Mouse (Mus musculus): ENCODE measurements around the gene Tekt3. TPM values are rescaled to one million over a fixed set of nuclear protein-coding genes. Genes with fewer than 3 reads are reported as not detected.

The Tekt3 gene
- polyA plus RNA-seq (2014; fragmentation: Nextera tagmentation; extraction: Ambion mirVana) = not detected in 2 replicates

GRCm38 (mm10) chr11:63061446-63061845 is at the start of gene Tekt3:
Gene Tekt3 (plus strand): TSS chr11:63061654.
- no peaks in the 10 kb centered on the region for H3K4me1 ChIP-seq (ENCODE audit: control insufficient read depth, insufficient read depth, low read length)
- no peak for ATAC-seq (replicated peaks; ENCODE audit: insufficient number of reproducible peaks, low FRiP score, low TSS enrichment)
- H3K27me3 ChIP-seq (ENCODE audit: control insufficient read depth, insufficient read depth, low read length) = peaks cover 3% of the 10 kb centered on the region; the same call in 1 of the 2 replicates
- no peaks in the 10 kb centered on the region for H3K9me3 ChIP-seq (replicated peaks; ENCODE audit: control insufficient read depth, low read length)
- H3K36me3 ChIP-seq (ENCODE audit: control insufficient read depth, insufficient read depth, low read length) = no peaks in the 10 kb centered on the region
- H3K4me2 ChIP-seq = peak within 1 kb of the TSS; percentile 31
- no peak within 1 kb of the TSS for H3K9ac ChIP-seq (ENCODE audit: low read depth, low read length)
- H3K27ac ChIP-seq (ENCODE audit: low read depth, low read length) = no peak within 1 kb of the TSS
- H3K4me3 ChIP-seq (ENCODE audit: low read depth, low read length) = no peak within 1 kb of the TSS
- WGBS (ENCODE audit: insufficient replicate concordance) = 10% methylated on average over 17 of the region's 17 CpGs

DNA sequence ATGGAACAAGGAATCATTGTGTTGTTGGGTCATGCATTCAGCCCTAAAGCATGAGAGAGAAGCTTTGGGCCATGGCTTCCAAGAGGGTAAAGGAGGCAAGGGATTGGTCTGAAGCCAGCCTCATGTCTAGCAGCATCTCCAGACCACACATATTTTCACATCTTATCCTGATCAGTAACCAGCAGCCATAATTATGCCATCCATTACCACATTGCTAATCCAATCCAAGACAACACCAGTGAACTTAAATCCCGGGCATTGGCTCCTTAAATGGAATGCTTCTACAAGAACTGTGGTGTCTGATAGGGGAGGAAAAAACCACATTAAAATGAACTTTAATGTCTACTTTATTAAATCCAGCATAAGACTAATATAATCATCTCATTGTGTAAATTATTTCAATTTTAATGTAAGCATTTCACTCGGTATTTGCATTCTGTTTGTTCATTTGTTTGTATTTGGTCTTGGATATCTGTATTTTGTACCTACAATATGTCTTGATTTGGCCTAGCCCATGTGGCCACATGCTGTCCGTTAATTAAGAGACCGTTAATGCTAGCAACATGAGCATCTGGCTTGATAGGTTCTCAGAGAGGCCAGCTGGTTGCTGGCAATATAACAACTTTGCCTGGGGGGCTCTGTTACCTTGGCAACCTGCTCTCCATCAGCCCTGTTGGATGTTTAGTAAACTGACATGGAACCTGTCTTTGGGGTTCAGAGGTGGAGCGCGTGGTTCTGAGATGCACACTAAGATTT is 43.9 kb upstream of the Tekt3 start:
- Histone ChIP-seq H3K27ac (ENCODE audit: low read depth, low read length) (no peak overlapping the region), H3K4me2 (no peak overlapping the region), H3K4me3 (ENCODE audit: low read depth, low read length) (no peak overlapping the region), H3K27me3 (ENCODE audit: control insufficient read depth, insufficient read depth, low read length) (no peaks in the 10 kb centered on the region), H3K4me1 (ENCODE audit: control insufficient read depth, insufficient read depth, low read length) (no peaks in the 10 kb centered on the region), H3K9ac (ENCODE audit: low read depth, low read length) (no peak overlapping the region), H3K9me3 (replicated peaks; ENCODE audit: control insufficient read depth, low read length) (no peaks in the 10 kb centered on the region), H3K36me3 (ENCODE audit: control insufficient read depth, insufficient read depth, low read length) (no peaks in the 10 kb centered on the region)
- 83% methylated on average over 6 of the region's 6 CpGs for WGBS (ENCODE audit: insufficient replicate concordance)
- ATAC-seq (replicated peaks; ENCODE audit: insufficient number of reproducible peaks, low FRiP score, low TSS enrichment) = no peak

DNA sequence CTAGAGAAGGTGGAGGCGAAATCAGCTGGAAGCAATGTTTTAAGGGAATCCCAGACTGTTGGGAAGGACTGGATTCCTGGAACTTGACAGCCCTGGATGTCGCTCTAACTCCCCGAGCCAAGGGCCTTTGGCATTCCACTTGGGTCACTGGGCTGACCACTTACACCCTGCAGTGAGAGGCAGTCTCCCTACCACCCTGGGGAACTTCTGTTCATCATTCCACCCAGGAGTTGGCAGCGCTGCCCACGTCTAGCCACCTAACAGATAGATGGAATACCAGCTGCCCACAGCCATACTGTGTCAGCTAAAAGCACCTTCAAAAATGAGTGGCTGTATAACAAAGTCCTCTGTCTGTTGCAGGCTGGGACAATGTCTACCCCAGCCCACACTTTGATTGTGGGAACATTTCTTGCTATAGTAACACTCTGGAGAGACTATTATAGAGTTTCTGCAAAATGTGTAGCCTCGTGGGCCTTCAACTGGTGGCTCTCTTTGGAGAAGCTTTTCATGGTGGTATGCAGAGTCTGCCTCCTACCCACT is 43.3 kb upstream of the Tekt3 start:
- Histone ChIP-seq H3K4me3 (ENCODE audit: low read depth, low read length) (no peak overlapping the region), H3K4me1 (ENCODE audit: control insufficient read depth, insufficient read depth, low read length) (no peaks in the 10 kb centered on the region), H3K9me3 (replicated peaks; ENCODE audit: control insufficient read depth, low read length) (no peaks in the 10 kb centered on the region), H3K9ac (ENCODE audit: low read depth, low read length) (no peak overlapping the region), H3K4me2 (no peak overlapping the region), H3K36me3 (ENCODE audit: control insufficient read depth, insufficient read depth, low read length) (no peaks in the 10 kb centered on the region), H3K27me3 (ENCODE audit: control insufficient read depth, insufficient read depth, low read length) (no peaks in the 10 kb centered on the region), H3K27ac (ENCODE audit: low read depth, low read length) (no peak overlapping the region)
- ATAC-seq (replicated peaks; ENCODE audit: insufficient number of reproducible peaks, low FRiP score, low TSS enrichment) = no peak
- 75% methylated on average over 6 of the region's 6 CpGs for WGBS (ENCODE audit: insufficient replicate concordance)

- no peak for ATAC-seq (replicated peaks; ENCODE audit: insufficient number of reproducible peaks, low FRiP score, low TSS enrichment)
- no peaks in the 10 kb centered on the region for H3K27me3 ChIP-seq (ENCODE audit: control insufficient read depth, insufficient read depth, low read length)
- peaks cover 10% of the 10 kb centered on the region for H3K4me1 ChIP-seq (ENCODE audit: control insufficient read depth, insufficient read depth, low read length)
- no peaks in the 10 kb centered on the region for H3K9me3 ChIP-seq (replicated peaks; ENCODE audit: control insufficient read depth, low read length)
- no peaks in the 10 kb centered on the region for H3K36me3 ChIP-seq (ENCODE audit: control insufficient read depth, insufficient read depth, low read length)
- H3K9ac ChIP-seq (ENCODE audit: low read depth, low read length) = no peak overlapping the region
- no peak overlapping the region for H3K27ac ChIP-seq (ENCODE audit: low read depth, low read length)
- H3K4me3 ChIP-seq (ENCODE audit: low read depth, low read length) = no peak overlapping the region
- H3K4me2 ChIP-seq = no peak overlapping the region
Observed at GRCm38 (mm10) chr11:63020633-63021032, 40.8 kb upstream of the Tekt3 start.

DNA sequence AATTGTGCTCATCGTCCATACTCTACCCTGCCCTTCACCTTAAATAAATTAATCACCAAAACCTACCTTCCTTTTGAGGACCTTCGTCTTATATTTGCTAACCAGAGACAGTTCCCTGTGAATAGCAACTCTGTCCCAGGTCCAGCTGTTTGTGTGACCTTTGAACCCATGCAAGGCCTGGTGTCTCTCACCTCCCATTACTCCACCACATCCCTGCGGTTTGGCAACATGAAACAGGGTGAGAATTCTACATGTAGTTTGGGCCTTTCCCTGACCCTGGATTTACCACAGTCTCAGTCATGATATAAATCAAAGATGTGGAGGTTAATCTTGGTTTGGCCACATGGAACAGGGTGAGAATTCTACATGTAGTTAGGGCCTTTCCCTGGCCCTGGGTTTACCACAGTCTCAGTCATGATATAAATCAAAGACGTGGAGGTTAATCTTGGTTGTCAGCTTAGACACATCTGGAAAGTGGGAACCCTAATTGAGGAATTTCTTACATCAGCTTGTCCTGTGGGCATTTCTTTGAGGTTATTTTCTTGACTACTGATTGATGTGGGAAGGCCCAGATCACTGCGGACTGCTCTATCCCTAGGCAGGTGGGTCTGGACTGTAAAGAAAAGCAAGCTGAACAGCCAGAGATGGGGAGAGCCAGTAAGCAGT is 40.2 kb upstream of the Tekt3 start:
- Histone ChIP-seq H3K36me3 (ENCODE audit: control insufficient read depth, insufficient read depth, low read length) (no peaks in the 10 kb centered on the region), H3K4me2 (no peak overlapping the region), H3K4me3 (ENCODE audit: low read depth, low read length) (no peak overlapping the region), H3K9me3 (replicated peaks; ENCODE audit: control insufficient read depth, low read length) (no peaks in the 10 kb centered on the region), H3K27me3 (ENCODE audit: control insufficient read depth, insufficient read depth, low read length) (no peaks in the 10 kb centered on the region), H3K9ac (ENCODE audit: low read depth, low read length) (no peak overlapping the region), H3K27ac (ENCODE audit: low read depth, low read length) (no peak overlapping the region), H3K4me1 (ENCODE audit: control insufficient read depth, insufficient read depth, low read length) (peaks cover 10% of the 10 kb centered on the region)
- 53% methylated on average over 5 of the region's 5 CpGs for WGBS (ENCODE audit: insufficient replicate concordance)
- ATAC-seq (replicated peaks; ENCODE audit: insufficient number of reproducible peaks, low FRiP score, low TSS enrichment) = no peak

GRCm38 (mm10) chr11:63023461-63023860 is 38.0 kb upstream of the Tekt3 start:
- WGBS (ENCODE audit: insufficient replicate concordance) = 60% methylated on average over 5 of the region's 5 CpGs
- Histone ChIP-seq H3K36me3 (ENCODE audit: control insufficient read depth, insufficient read depth, low read length) (no peaks in the 10 kb centered on the region), H3K9me3 (replicated peaks; ENCODE audit: control insufficient read depth, low read length) (no peaks in the 10 kb centered on the region), H3K4me3 (ENCODE audit: low read depth, low read length) (no peak overlapping the region), H3K4me2 (no peak overlapping the region), H3K4me1 (ENCODE audit: control insufficient read depth, insufficient read depth, low read length) (peaks cover 10% of the 10 kb centered on the region), H3K27me3 (ENCODE audit: control insufficient read depth, insufficient read depth, low read length) (no peaks in the 10 kb centered on the region), H3K27ac (ENCODE audit: low read depth, low read length) (no peak overlapping the region), H3K9ac (ENCODE audit: low read depth, low read length) (no peak overlapping the region)
- ATAC-seq (replicated peaks; ENCODE audit: insufficient number of reproducible peaks, low FRiP score, low TSS enrichment) = no peak

DNA sequence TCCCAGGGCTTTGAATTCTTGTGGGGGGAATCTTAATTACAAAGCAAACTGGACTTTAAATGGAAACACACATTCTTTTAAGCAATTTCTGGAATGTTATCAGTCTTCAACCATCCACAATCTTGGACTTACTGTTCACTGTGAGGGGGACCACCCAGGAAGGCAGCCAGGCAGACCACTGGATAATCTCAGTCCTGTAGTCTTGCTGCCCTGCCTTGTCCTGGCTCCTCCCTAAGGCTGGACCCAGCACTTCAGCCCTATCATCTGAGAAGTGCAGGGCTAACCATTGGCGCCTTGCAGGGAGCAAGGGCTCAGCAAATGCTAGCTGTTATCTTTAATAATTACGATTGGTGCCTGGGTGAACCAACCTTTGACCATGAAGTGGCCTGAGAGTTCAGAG is 37.3 kb upstream of the Tekt3 start:
- Histone ChIP-seq H3K9ac (ENCODE audit: low read depth, low read length) (no peak overlapping the region), H3K9me3 (replicated peaks; ENCODE audit: control insufficient read depth, low read length) (no peaks in the 10 kb centered on the region), H3K4me3 (ENCODE audit: low read depth, low read length) (no peak overlapping the region), H3K4me2 (no peak overlapping the region), H3K27ac (ENCODE audit: low read depth, low read length) (no peak overlapping the region), H3K4me1 (ENCODE audit: control insufficient read depth, insufficient read depth, low read length) (peaks cover 10% of the 10 kb centered on the region), H3K36me3 (ENCODE audit: control insufficient read depth, insufficient read depth, low read length) (no peaks in the 10 kb centered on the region), H3K27me3 (ENCODE audit: control insufficient read depth, insufficient read depth, low read length) (no peaks in the 10 kb centered on the region)
- no peak for ATAC-seq (replicated peaks; ENCODE audit: insufficient number of reproducible peaks, low FRiP score, low TSS enrichment)
- 17% methylated on average over 2 of the region's 2 CpGs for WGBS (ENCODE audit: insufficient replicate concordance)

DNA sequence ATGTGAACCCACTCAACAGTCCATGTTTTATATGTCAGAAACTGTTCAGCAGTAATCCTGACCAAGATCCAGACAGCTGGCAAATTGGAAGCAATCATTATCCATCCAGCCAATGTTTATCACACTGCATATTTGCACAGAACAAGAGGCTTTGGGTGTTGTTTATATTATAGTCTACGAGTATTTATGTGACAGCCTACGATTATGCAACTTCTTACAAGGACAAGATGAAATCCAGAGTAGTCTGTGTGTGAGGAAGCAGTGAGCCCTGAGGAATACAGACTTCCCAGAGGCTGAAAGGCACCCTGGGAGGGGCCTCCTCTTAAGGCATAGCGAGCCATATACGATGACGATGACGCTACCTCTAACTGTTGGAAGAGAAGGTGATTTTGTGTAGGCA is 36.0 kb upstream of the Tekt3 start:
- Histone ChIP-seq H3K4me3 (ENCODE audit: low read depth, low read length) (no peak overlapping the region), H3K4me1 (ENCODE audit: control insufficient read depth, insufficient read depth, low read length) (peaks cover 10% of the 10 kb centered on the region), H3K27ac (ENCODE audit: low read depth, low read length) (no peak overlapping the region), H3K9me3 (replicated peaks; ENCODE audit: control insufficient read depth, low read length) (no peaks in the 10 kb centered on the region), H3K27me3 (ENCODE audit: control insufficient read depth, insufficient read depth, low read length) (no peaks in the 10 kb centered on the region), H3K36me3 (ENCODE audit: control insufficient read depth, insufficient read depth, low read length) (no peaks in the 10 kb centered on the region), H3K9ac (ENCODE audit: low read depth, low read length) (no peak overlapping the region), H3K4me2 (no peak overlapping the region)
- WGBS (ENCODE audit: insufficient replicate concordance) = 79% methylated on average over 6 of the region's 6 CpGs
- no peak for ATAC-seq (replicated peaks; ENCODE audit: insufficient number of reproducible peaks, low FRiP score, low TSS enrichment)

Measured in heart, embryonic 11.5 days (tissue).